Mouse (Mus musculus): ENCODE measurements around the gene Pde4d.

Pde4d gene

GRCm38 (mm10) chr13:109813924-109814323, 1364.2 kb downstream of the Pde4d start:
- no peak for DNase-seq (ENCODE audit: low spot score in 2 of 2)

- no peak for DNase-seq (ENCODE audit: low spot score in 2 of 2)
Measured at GRCm38 (mm10) chr13:109819071-109819470, 1369.3 kb downstream of the Pde4d start.

- no peak for DNase-seq (ENCODE audit: low spot score in 2 of 2)
Measured at GRCm38 (mm10) chr13:109820141-109820540, 1370.4 kb downstream of the Pde4d start.

GRCm38 (mm10) chr13:109820866-109821265, 1371.1 kb downstream of the Pde4d start:
- DNase-seq (ENCODE audit: low spot score in 2 of 2), result no peak

GRCm38 (mm10) chr13:109821725-109822412, 1372.1 kb downstream of the Pde4d start:
- peak in 1 of 2 experiments; percentile 8 for DNase-seq (ENCODE audit: low spot score in 2 of 2)

- DNase-seq (ENCODE audit: low spot score in 2 of 2), result peak; percentile 91 to 95
Measured at GRCm38 (mm10) chr13:109822413-109823298, 1372.9 kb downstream of the Pde4d start.

GRCm38 (mm10) chr13:109823307-109824031, 1373.7 kb downstream of the Pde4d start:
- peak; percentile 19 to 32 for DNase-seq (ENCODE audit: low spot score in 2 of 2)

- no peak for DNase-seq (ENCODE audit: low spot score in 2 of 2)
Measured at GRCm38 (mm10) chr13:109825891-109826290, 1376.1 kb downstream of the Pde4d start.

- DNase-seq (ENCODE audit: low spot score in 2 of 2), result no peak
Measured at GRCm38 (mm10) chr13:109827341-109827740, 1377.6 kb downstream of the Pde4d start.

- DNase-seq (ENCODE audit: low spot score in 2 of 2), result no peak
Measured at GRCm38 (mm10) chr13:109827909-109828308, 1378.2 kb downstream of the Pde4d start.

- DNase-seq (ENCODE audit: low spot score in 2 of 2), result no peak
Measured at GRCm38 (mm10) chr13:109829444-109829843, 1379.7 kb downstream of the Pde4d start.

GRCm38 (mm10) chr13:109834935-109835334, 1385.2 kb downstream of the Pde4d start:
- no peak for DNase-seq (ENCODE audit: low spot score in 2 of 2)

- DNase-seq (ENCODE audit: low spot score in 2 of 2), result no peak
Measured at GRCm38 (mm10) chr13:109837453-109837852, 1387.7 kb downstream of the Pde4d start.

- DNase-seq (ENCODE audit: low spot score in 2 of 2), result no peak
Measured at GRCm38 (mm10) chr13:109837921-109838320, 1388.2 kb downstream of the Pde4d start.

GRCm38 (mm10) chr13:109840251-109840650, 1390.5 kb downstream of the Pde4d start:
- DNase-seq (ENCODE audit: low spot score in 2 of 2), result no peak

- no peak for DNase-seq (ENCODE audit: low spot score in 2 of 2)
Measured at GRCm38 (mm10) chr13:109841140-109841822, 1391.5 kb downstream of the Pde4d start.

- DNase-seq (ENCODE audit: low spot score in 2 of 2), result no peak
Measured at GRCm38 (mm10) chr13:109842982-109843381, 1393.2 kb downstream of the Pde4d start.

- DNase-seq (ENCODE audit: low spot score in 2 of 2), result no peak
Measured at GRCm38 (mm10) chr13:109844828-109845227, 1395.1 kb downstream of the Pde4d start.

GRCm38 (mm10) chr13:109863826-109864225, 1414.1 kb downstream of the Pde4d start:
- no peak for DNase-seq (ENCODE audit: low spot score in 2 of 2)

GRCm38 (mm10) chr13:109864311-109864710, 1414.6 kb downstream of the Pde4d start:
- no peak for DNase-seq (ENCODE audit: low spot score in 2 of 2)

- no peak for DNase-seq (ENCODE audit: low spot score in 2 of 2)
Measured at GRCm38 (mm10) chr13:109880392-109880791, 1430.6 kb downstream of the Pde4d start.
